8 mouse cellular contexts compared by ENCODE assay signal in the genomic region with DNA sequence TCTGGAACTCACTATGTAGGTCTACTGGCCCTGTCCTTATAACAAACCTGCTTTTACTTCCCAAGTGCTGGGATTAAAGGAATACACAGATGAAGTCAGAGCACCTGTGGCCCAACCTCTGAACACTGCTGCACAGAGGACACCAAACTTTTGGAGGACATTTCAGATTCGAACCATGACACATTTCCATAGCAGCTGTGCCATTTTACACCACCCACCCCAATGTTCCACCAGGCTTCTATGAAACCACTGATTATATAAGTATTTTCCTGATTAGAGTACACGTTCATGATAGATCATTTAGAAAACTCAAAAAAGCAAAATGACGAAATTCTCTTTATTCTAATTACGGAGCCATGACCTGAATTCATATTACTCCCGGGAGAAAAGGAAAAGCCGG. TPM values are rescaled to one million over a fixed set of nuclear protein-coding genes. Genes with fewer than 3 reads are reported as not detected.
A peak's percentile ranks its signal among the peaks of the same experiment; 100 is the strongest.
DNase-seq lines count a peak whose midpoint lies in the region; ATAC-seq and TF ChIP-seq lines count a peak whose summit lies in the region.

No protein-coding gene starts in this region.

- H3K4me3 ChIP-seq in heart, adult 2 months: peak overlapping the region; percentile 80
- H3K4me3 ChIP-seq in testis, adult 2 months (ENCODE audit: control insufficient read depth, low read depth, low read length): peak overlapping the region; percentile 87
- H3K4me3 ChIP-seq in neural tube, embryonic 15.5 days (replicated peaks): peak overlapping the region; percentile 81

- peaks cover 4% of the 10 kb centered on the region; the same call in 1 of the 2 replicates for H3K36me3 ChIP-seq in heart, adult 2 months (ENCODE audit: control insufficient read depth, insufficient read depth, low read length)
- no peaks in the 10 kb centered on the region for H3K36me3 ChIP-seq in testis, adult 2 months (ENCODE audit: control insufficient read depth, insufficient read depth, low read length)
- H3K36me3 ChIP-seq in neural tube, embryonic 15.5 days: no peaks in the 10 kb centered on the region

- ATAC-seq in neural tube, embryonic 15.5 days (ENCODE audit: low FRiP score): no peak

- DNase-seq in heart, adult 2 months: peak in 1 of 2 experiments; percentile 22
- no peak for DNase-seq in heart, adult 11 months
- no peak for DNase-seq in testis, postnatal 14 days (ENCODE audit: low spot score)
- peak; percentile 37 to 60 for DNase-seq in left cerebral cortex, adult 8-10 months (ENCODE audit: low spot score in 2 of 2)
- DNase-seq in adrenal gland, postnatal 4 days (ENCODE audit: low spot score in 2 of 2): no peak
- DNase-seq in urinary bladder, adult 18-20 months (ENCODE audit: low spot score in 2 of 2): no peak

- no peaks in the 10 kb centered on the region for H3K27me3 ChIP-seq in heart, adult 2 months (ENCODE audit: control insufficient read depth, insufficient read depth, low read length)
- no peaks in the 10 kb centered on the region for H3K27me3 ChIP-seq in testis, adult 2 months (ENCODE audit: control insufficient read depth, insufficient read depth, low read length)
- H3K27me3 ChIP-seq in neural tube, embryonic 15.5 days (replicated peaks): no peaks in the 10 kb centered on the region

- no peak for TF ChIP-seq EP300 in heart, adult 2 months (IDR thresholded peaks at IDR 0.05; ENCODE audit: insufficient read depth, low read depth, low read length)

- intact Hi-C loops in heart, adult 2 months (cut with DNase I): loop anchor here (1.0 kb wide), 1 partner anchor 18 kb away; no protein-coding TSS in a partner anchor

- H3K27ac ChIP-seq in heart, adult 2 months: peak overlapping the region; percentile 99
- peak overlapping the region; percentile 82 for H3K27ac ChIP-seq in testis, adult 2 months (ENCODE audit: control insufficient read depth, insufficient read depth, low read depth, low read length)
- H3K27ac ChIP-seq in neural tube, embryonic 15.5 days (replicated peaks): peak overlapping the region; percentile 73

- H3K79me2 ChIP-seq in heart, adult 2 months (replicated peaks; ENCODE audit: control insufficient read depth, insufficient read depth, low read length): no peaks in the 10 kb centered on the region

- no peak for TF ChIP-seq POLR2A in heart, adult 2 months (IDR thresholded peaks at IDR 0.05; ENCODE audit: insufficient read depth, low read depth, low read length)
- TF ChIP-seq POLR2A in testis, adult 2 months (IDR thresholded peaks at IDR 0.05; ENCODE audit: control insufficient read depth, low read depth, low read length): no peak

- H3K9me3 ChIP-seq in neural tube, embryonic 15.5 days (replicated peaks): no peaks in the 10 kb centered on the region

- peak overlapping the region; percentile 42 for H3K9ac ChIP-seq in heart, adult 2 months (ENCODE audit: low read depth, low read length)
- peak overlapping the region; percentile 49 for H3K9ac ChIP-seq in neural tube, embryonic 15.5 days (replicated peaks)

- H3K4me1 ChIP-seq in heart, adult 2 months (ENCODE audit: control insufficient read depth, insufficient read depth, low read length): peaks cover 2% of the 10 kb centered on the region
- peaks cover 9% of the 10 kb centered on the region for H3K4me1 ChIP-seq in testis, adult 2 months (ENCODE audit: control insufficient read depth, insufficient read depth, low read length)
- H3K4me1 ChIP-seq in neural tube, embryonic 15.5 days: peaks cover 10% of the 10 kb centered on the region

- WGBS in heart, adult 2 months: 4% methylated on average over 6 of the region's 6 CpGs
- 60% methylated on average over 6 of the region's 6 CpGs for WGBS in neural tube, embryonic 15.5 days

- peak overlapping the region; percentile 95 for H3K4me2 ChIP-seq in neural tube, embryonic 15.5 days

- TF ChIP-seq CTCF in heart, adult 2 months (IDR thresholded peaks at IDR 0.05): no peak
- TF ChIP-seq CTCF in testis, adult 2 months (IDR thresholded peaks at IDR 0.05; ENCODE audit: control insufficient read depth, insufficient read depth, insufficient replicate concordance, low read depth, low read length): no peak

RNA-seq across cellular contexts. Expression of a gene that starts 0.6 kb away (rescaled TPM):
- total RNA-seq in heart, adult 2 months (2021): 10 to 100 TPM; 43.9 to 51.0 TPM
- polyA plus RNA-seq in heart, adult 2 months (2012; rRNA removed): 51.3 and 69.7 TPM in 2 replicates
- 5.8 and 6.3 TPM in 2 replicates for polyA plus RNA-seq in testis, adult 2 months (2012; rRNA removed)
- 1 to 10 TPM; 3.8 to 4.9 (median 4.5) TPM for total RNA-seq in left cerebral cortex, adult 8-10 months (2022)
- polyA plus RNA-seq in neural tube, embryonic 15.5 days (2015; fragmentation: Nextera tagmentation; extraction: Ambion mirVana): 33.0 and 73.4 TPM in 2 replicates
- total RNA-seq in adrenal gland, postnatal 4 days (2021): 10 to 100 TPM; 61.3 to 62.0 TPM

RNA-seq across cellular contexts. Expression of a gene that starts 18.2 kb away (rescaled TPM):
- total RNA-seq in heart, adult 2 months (2021): 10 to 100 TPM; 47.2 to 49.9 TPM
- 119 and 154 TPM in 2 replicates for polyA plus RNA-seq in heart, adult 2 months (2012; rRNA removed)
- 29.4 TPM in 2 replicates for polyA plus RNA-seq in testis, adult 2 months (2012; rRNA removed)
- 10 to 100 TPM; 37.6 to 43.3 (median 39.8) TPM for total RNA-seq in left cerebral cortex, adult 8-10 months (2022)
- polyA plus RNA-seq in neural tube, embryonic 15.5 days (2015; fragmentation: Nextera tagmentation; extraction: Ambion mirVana): 31.2 and 32.8 TPM in 2 replicates
- 10 to 100 TPM; 33.5 to 33.7 TPM for total RNA-seq in adrenal gland, postnatal 4 days (2021)

RNA-seq across cellular contexts. Expression of a gene that starts 45.4 kb away (rescaled TPM):
- total RNA-seq in heart, adult 2 months (2021): 1 to 10 TPM in 1 of 2 experiments, under 1 TPM in 1; 0.61 to 1.3 TPM
- 0.82 and 1.1 TPM in 2 replicates for polyA plus RNA-seq in heart, adult 2 months (2012; rRNA removed)
- 73.0 and 78.9 TPM in 2 replicates for polyA plus RNA-seq in testis, adult 2 months (2012; rRNA removed)
- total RNA-seq in left cerebral cortex, adult 8-10 months (2022): 10 to 100 TPM; 21.3 to 28.0 (median 27.4) TPM
- 152 and 175 TPM in 2 replicates for polyA plus RNA-seq in neural tube, embryonic 15.5 days (2015; fragmentation: Nextera tagmentation; extraction: Ambion mirVana)
- total RNA-seq in adrenal gland, postnatal 4 days (2021): 10 to 100 TPM; 10.8 to 16.0 TPM

Comparison
In these comparisons a context has a peak if more than half of its experiments do, and no peak if none do; other contexts are left out.
1. DNase-seq: peak in left cerebral cortex, adult 8-10 months (2 of 2); none in heart, adult 11 months (single experiment), testis, postnatal 14 days (single experiment), adrenal gland, postnatal 4 days (0 of 2) and urinary bladder, adult 18-20 months (0 of 2).
2. RNA of a gene that starts 0.6 kb away (total RNA-seq): 61.3 to 62.0 TPM in adrenal gland, postnatal 4 days and 43.9 to 51.0 TPM in heart, adult 2 months; 3.8 to 4.9 TPM in left cerebral cortex, adult 8-10 months; every median in the first group is over 4 times any median in the second.
3. RNA of a gene that starts 45.4 kb away (total RNA-seq): 21.3 to 28.0 TPM in left cerebral cortex, adult 8-10 months and 10.8 to 16.0 TPM in adrenal gland, postnatal 4 days; 0.61 to 1.3 TPM in heart, adult 2 months; every median in the first group is over 4 times any median in the second.
4. Peak in every context shown above with its lines, with median percentiles within 50 percentile points of each other: H3K27ac ChIP-seq and H3K4me3 ChIP-seq.